Mouse (Mus musculus) kidney, embryonic 15.5 days (tissue): ENCODE measurements around the gene Larp6. TPM values are rescaled to one million over a fixed set of nuclear protein-coding genes. Genes with fewer than 3 reads are reported as not detected.

Experiments used
- ATAC-seq: fragments of 200-750 bp; cut with Nextera tagmentation; replicated peaks from 2 replicates; pipeline ENCODE4 v1.8.0; 2017; ENCODE audit warnings: moderate TSS enrichment; ENCODE audit not compliant: low FRiP score
- H3K27ac ChIP-seq: fragments of 300-500 bp; sonication (generic); 2 replicates; pipeline ENCODE4 v1.5.1; 2015; ENCODE audit warnings: mild to moderate bottlenecking, inconsistent platforms
- H3K27me3 ChIP-seq: fragments of 300-500 bp; sonication (generic); 2 replicates; pipeline ENCODE4 v1.6.1; 2015; ENCODE audit warnings: inconsistent platforms
- H3K36me3 ChIP-seq: fragments of 300-500 bp; sonication (generic); 2 replicates; pipeline ENCODE4 v1.6.1; 2015; ENCODE audit warnings: inconsistent platforms
- H3K4me1 ChIP-seq: fragments of 300-500 bp; sonication (generic); 2 replicates; pipeline ENCODE4 v1.6.1; 2015; ENCODE audit warnings: inconsistent platforms
- H3K4me2 ChIP-seq: fragments of 300-500 bp; sonication (generic); 2 replicates; pipeline ENCODE4 v1.6.1; 2015; ENCODE audit warnings: moderate library complexity, mild to moderate bottlenecking, inconsistent platforms
- H3K4me3 ChIP-seq: fragments of 300-500 bp; sonication (generic); replicated peaks from 2 replicates; pipeline ENCODE4 v1.5.1; 2015; ENCODE audit warnings: mild to moderate bottlenecking, inconsistent platforms
- H3K9ac ChIP-seq: fragments of 300-500 bp; sonication (generic); 2 replicates; pipeline ENCODE4 v1.6.1; 2015; ENCODE audit warnings: mild to moderate bottlenecking, inconsistent platforms
- H3K9me3 ChIP-seq: fragments of 300-500 bp; sonication (generic); replicated peaks from 2 replicates; pipeline ENCODE4 v1.6.1; 2016; ENCODE audit warnings: inconsistent platforms
- WGBS: fragments of 180-500 bp; shearing (Covaris S2); methylation state at CpG from one replicate; pipeline ENCODE4 v1.1.7; 2015; ENCODE audit warnings: mixed read lengths; 5-methylcytosine and 5-hydroxymethylcytosine counted together
- polyA plus RNA-seq: library from polyadenylated mRNA; unstranded; fragments of >200 nt; fragmentation: Nextera tagmentation; extraction: Ambion mirVana; gene quantifications from 2 replicates; pipeline ENCODE4 v1.2.1, GENCODE M21; 2015

Larp6 gene
- polyA plus RNA-seq, 1 experiment from 2014 or later, result 1.7 TPM

GRCm38 (mm10) chr9:60748191-60748590 is 35.4 kb downstream of the Larp6 start:
- no peak for ATAC-seq

GRCm38 (mm10) chr9:60749105-60749504 is 36.3 kb downstream of the Larp6 start:
- Histone ChIP-seq H3K4me2 (no peak overlapping the region), H3K9me3 (no peaks in the 10 kb centered on the region), H3K4me3 (no peak overlapping the region), H3K27me3 (no peaks in the 10 kb centered on the region), H3K36me3 (no peaks in the 10 kb centered on the region), H3K27ac (no peak overlapping the region), H3K4me1 (peaks cover 5% of the 10 kb centered on the region; the same call in 1 of the 2 replicates), H3K9ac (no peak overlapping the region)
- no peak for ATAC-seq
- 95% methylated on average over 2 of the region's 2 CpGs for WGBS

More at GRCm38 (mm10) chr9:60748191-60748590, 35.4 kb downstream of the Larp6 start:
- no peak overlapping the region for H3K4me3 ChIP-seq
- H3K9me3 ChIP-seq, result no peaks in the 10 kb centered on the region
- no peaks in the 10 kb centered on the region for H3K27me3 ChIP-seq
- peaks cover 9% of the 10 kb centered on the region for H3K4me1 ChIP-seq
- no peak overlapping the region for H3K4me2 ChIP-seq
- no peak overlapping the region for H3K27ac ChIP-seq
- no peak overlapping the region for H3K9ac ChIP-seq
- no peaks in the 10 kb centered on the region for H3K36me3 ChIP-seq
- WGBS, result 85% methylated on average over 2 of the region's 2 CpGs

- Histone ChIP-seq H3K9ac (no peak overlapping the region), H3K9me3 (no peaks in the 10 kb centered on the region), H3K4me2 (no peak overlapping the region), H3K4me1 (no peaks in the 10 kb centered on the region), H3K27ac (no peak overlapping the region), H3K4me3 (no peak overlapping the region), H3K36me3 (no peaks in the 10 kb centered on the region), H3K27me3 (no peaks in the 10 kb centered on the region)
- no peak for ATAC-seq
- 95% methylated on average over 5 of the region's 5 CpGs for WGBS
Observed at GRCm38 (mm10) chr9:60751098-60751497, 38.3 kb downstream of the Larp6 start.

GRCm38 (mm10) chr9:60751971-60752370 is 39.2 kb downstream of the Larp6 start:
- ATAC-seq, result no peak
- Histone ChIP-seq H3K36me3 (no peaks in the 10 kb centered on the region), H3K27me3 (no peaks in the 10 kb centered on the region), H3K9me3 (no peaks in the 10 kb centered on the region), H3K27ac (no peak overlapping the region), H3K4me1 (peaks cover 5% of the 10 kb centered on the region; the same call in 1 of the 2 replicates), H3K9ac (no peak overlapping the region), H3K4me2 (no peak overlapping the region), H3K4me3 (no peak overlapping the region)
- 39% methylated on average over 6 of the region's 6 CpGs for WGBS

- Histone ChIP-seq H3K27me3 (no peaks in the 10 kb centered on the region), H3K4me1 (peaks cover 11% of the 10 kb centered on the region), H3K4me2 (no peak overlapping the region), H3K27ac (no peak overlapping the region), H3K9ac (no peak overlapping the region), H3K4me3 (no peak overlapping the region), H3K9me3 (no peaks in the 10 kb centered on the region), H3K36me3 (no peaks in the 10 kb centered on the region)
- ATAC-seq, result no peak
Observed at GRCm38 (mm10) chr9:60752636-60753035, 39.8 kb downstream of the Larp6 start.

- Histone ChIP-seq H3K27me3 (no peaks in the 10 kb centered on the region), H3K9ac (no peak overlapping the region), H3K4me3 (no peak overlapping the region), H3K27ac (no peak overlapping the region), H3K4me2 (no peak overlapping the region), H3K4me1 (peaks cover 30% of the 10 kb centered on the region), H3K36me3 (no peaks in the 10 kb centered on the region; the same call in 1 of the 2 replicates), H3K9me3 (no peaks in the 10 kb centered on the region)
- 39% methylated on average over 6 of the region's 6 CpGs for WGBS
- ATAC-seq, result no peak
Observed at GRCm38 (mm10) chr9:60756258-60756657, 43.5 kb downstream of the Larp6 start.

GRCm38 (mm10) chr9:60756866-60757740 is 44.3 kb downstream of the Larp6 start:
- ATAC-seq, result no peak
- Histone ChIP-seq H3K4me1 (peaks cover 30% of the 10 kb centered on the region), H3K9ac (no peak overlapping the region), H3K4me3 (no peak overlapping the region), H3K27ac (peak overlapping the region; percentile 35), H3K27me3 (no peaks in the 10 kb centered on the region), H3K9me3 (no peaks in the 10 kb centered on the region), H3K36me3 (no peaks in the 10 kb centered on the region; the same call in 1 of the 2 replicates), H3K4me2 (no peak overlapping the region)
- 70% methylated on average over 15 of the region's 15 CpGs for WGBS

- Histone ChIP-seq H3K27ac (peak overlapping the region; percentile 35), H3K4me1 (peaks cover 30% of the 10 kb centered on the region), H3K36me3 (no peaks in the 10 kb centered on the region; the same call in 1 of the 2 replicates), H3K4me2 (no peak overlapping the region), H3K9me3 (no peaks in the 10 kb centered on the region), H3K4me3 (no peak overlapping the region), H3K27me3 (no peaks in the 10 kb centered on the region), H3K9ac (no peak overlapping the region)
- 9% methylated on average over 5 of the region's 5 CpGs for WGBS
- ATAC-seq, result peak; percentile 52; the same call in 1 of the 2 replicates
Observed at GRCm38 (mm10) chr9:60757817-60758216, 45.0 kb downstream of the Larp6 start.

- ATAC-seq, result no peak
- no peak overlapping the region for H3K27ac ChIP-seq
- H3K36me3 ChIP-seq, result no peaks in the 10 kb centered on the region; the same call in 1 of the 2 replicates
- H3K9ac ChIP-seq, result no peak overlapping the region
- WGBS, result 56% methylated on average over 10 of the region's 10 CpGs
- H3K4me3 ChIP-seq, result no peak overlapping the region
- H3K9me3 ChIP-seq, result no peaks in the 10 kb centered on the region
- H3K4me1 ChIP-seq, result peaks cover 30% of the 10 kb centered on the region
- H3K27me3 ChIP-seq, result no peaks in the 10 kb centered on the region
- H3K4me2 ChIP-seq, result no peak overlapping the region
Observed at GRCm38 (mm10) chr9:60759436-60760007, 46.7 kb downstream of the Larp6 start.

- H3K27ac ChIP-seq, result no peak overlapping the region
- ATAC-seq, result no peak
Observed at GRCm38 (mm10) chr9:60765181-60765580, 52.4 kb downstream of the Larp6 start.

GRCm38 (mm10) chr9:60768393-60768792 is 55.6 kb downstream of the Larp6 start:
- ATAC-seq, result no peak
- H3K4me1 ChIP-seq, result peaks cover 33% of the 10 kb centered on the region

More at GRCm38 (mm10) chr9:60765181-60765580, 52.4 kb downstream of the Larp6 start:
- no peaks in the 10 kb centered on the region for H3K27me3 ChIP-seq
- 14% methylated on average over 2 of the region's 2 CpGs for WGBS
- peaks cover 25% of the 10 kb centered on the region for H3K4me1 ChIP-seq
- no peak overlapping the region for H3K4me3 ChIP-seq
- no peaks in the 10 kb centered on the region for H3K9me3 ChIP-seq
- no peak overlapping the region for H3K4me2 ChIP-seq
- no peak overlapping the region for H3K9ac ChIP-seq
- no peaks in the 10 kb centered on the region; the same call in 1 of the 2 replicates for H3K36me3 ChIP-seq

GRCm38 (mm10) chr9:60769711-60770111 is 56.9 kb downstream of the Larp6 start:
- H3K36me3 ChIP-seq, result no peaks in the 10 kb centered on the region
- no peaks in the 10 kb centered on the region for H3K27me3 ChIP-seq
- peak overlapping the region; percentile 37 for H3K27ac ChIP-seq
- ATAC-seq, result no peak
- H3K4me3 ChIP-seq, result no peak overlapping the region
- H3K4me2 ChIP-seq, result no peak overlapping the region
- H3K9ac ChIP-seq, result no peak overlapping the region
- H3K4me1 ChIP-seq, result peaks cover 33% of the 10 kb centered on the region
- no peaks in the 10 kb centered on the region for H3K9me3 ChIP-seq
- WGBS, result 65% methylated on average over 6 of the region's 6 CpGs

More at GRCm38 (mm10) chr9:60768393-60768792, 55.6 kb downstream of the Larp6 start:
- Histone ChIP-seq H3K4me2 (peak overlapping the region; percentile 13; the same call in 1 of the 2 replicates), H3K9me3 (no peaks in the 10 kb centered on the region), H3K27ac (peak overlapping the region; percentile 11; the same call in 1 of the 2 replicates), H3K9ac (no peak overlapping the region), H3K4me3 (no peak overlapping the region), H3K36me3 (no peaks in the 10 kb centered on the region), H3K27me3 (no peaks in the 10 kb centered on the region)
- WGBS, result 68% methylated on average over 9 of the region's 9 CpGs
